Mouse (Mus musculus) cortical plate, adult 2 months (tissue): ENCODE measurements around the gene Myrf. TPM values are rescaled to one million over a fixed set of nuclear protein-coding genes. Genes with fewer than 3 reads are reported as not detected.
A peak's percentile ranks its signal among the peaks of the same experiment; 100 is the strongest.

Experiments
- H3K27ac ChIP-seq: fragments of 200-500 bp; 2 replicates; pipeline ENCODE4 v1.5.1; 2012; ENCODE audit warnings: low read length, control low read depth, inconsistent platforms; ENCODE audit not compliant: insufficient read depth
- H3K4me1 ChIP-seq: fragments of 200-500 bp; 2 replicates; pipeline ENCODE4 v1.6.1; 2011; ENCODE audit warnings: low read length; ENCODE audit not compliant: control insufficient read depth, insufficient read depth
- H3K4me3 ChIP-seq: fragments of 200-500 bp; 2 replicates; pipeline ENCODE4 v1.5.1; 2011; ENCODE audit warnings: mild to moderate bottlenecking, low read length, control low read depth; ENCODE audit not compliant: insufficient read depth
- CTCF ChIP-seq: fragments of 200-500 bp; IDR thresholded peaks from 2 replicates; pipeline ENCODE4 v1.5.1; 2011; ENCODE audit warnings: mild to moderate bottlenecking, control low read depth, low read length; ENCODE audit not compliant: insufficient read depth; ENCODE audit errors: extremely low read depth
- POLR2A ChIP-seq: fragments of 200-500 bp; IDR thresholded peaks from 2 replicates; pipeline ENCODE4 v1.6.1; 2011; ENCODE audit warnings: mild to moderate bottlenecking, low read length, control low read depth; ENCODE audit not compliant: insufficient read depth; ENCODE audit errors: extremely low read depth
- polyA plus RNA-seq: library from polyadenylated mRNA; depleted of rRNA; stranded (reverse); fragments of >200 nt; gene quantifications from 2 replicates; pipeline ENCODE4 v1.2.3, GENCODE M21; 2012

Gene Myrf
- polyA plus RNA-seq, 1 experiment = 26.4 TPM

- Histone ChIP-seq H3K4me1 (no peaks in the 10 kb centered on the region), H3K4me3 (no peak overlapping the region), H3K27ac (no peak overlapping the region)
- no peak for TF ChIP-seq CTCF
- no peak for TF ChIP-seq POLR2A
Measured at GRCm38 (mm10) chr19:10216101-10216500, 24.4 kb downstream of the Myrf start.

- TF ChIP-seq POLR2A = no peak
- no peak for TF ChIP-seq CTCF
- no peaks in the 10 kb centered on the region for H3K4me1 ChIP-seq
- no peak overlapping the region for H3K27ac ChIP-seq
- no peak overlapping the region for H3K4me3 ChIP-seq
Measured at GRCm38 (mm10) chr19:10213796-10214471, 26.6 kb downstream of the Myrf start.

GRCm38 (mm10) chr19:10210885-10211284 is 29.7 kb downstream of the Myrf start:
- Histone ChIP-seq H3K27ac (no peak overlapping the region), H3K4me1 (no peaks in the 10 kb centered on the region), H3K4me3 (no peak overlapping the region)
- TF ChIP-seq POLR2A (no peak), CTCF (no peak)

GRCm38 (mm10) chr19:10208851-10209250 is 31.7 kb downstream of the Myrf start:
- Histone ChIP-seq H3K4me3 (no peak overlapping the region), H3K4me1 (no peaks in the 10 kb centered on the region), H3K27ac (no peak overlapping the region)
- TF ChIP-seq POLR2A (no peak), CTCF (no peak)

GRCm38 (mm10) chr19:10205051-10205450 is 35.5 kb downstream of the Myrf start:
- Histone ChIP-seq H3K4me1 (peaks cover 2% of the 10 kb centered on the region; the same call in 1 of the 2 replicates), H3K27ac (peak overlapping the region; percentile 61), H3K4me3 (peak overlapping the region; percentile 46; the same call in 1 of the 2 replicates)
- TF ChIP-seq CTCF (no peak), POLR2A (no peak)

- H3K4me3 ChIP-seq = peak overlapping the region; percentile 46
- peaks cover 2% of the 10 kb centered on the region; the same call in 1 of the 2 replicates for H3K4me1 ChIP-seq
- TF ChIP-seq POLR2A = no peak
- peak; percentile 19; the same call in 1 of the 2 replicates for TF ChIP-seq CTCF
- H3K27ac ChIP-seq = no peak overlapping the region; the same call in 1 of the 2 replicates
Measured at GRCm38 (mm10) chr19:10204616-10205001, 35.9 kb downstream of the Myrf start.

- Histone ChIP-seq H3K27ac (peak within 1 kb of the TSS; percentile 91), H3K4me1 (peaks cover 2% of the 10 kb centered on the region; the same call in 1 of the 2 replicates), H3K4me3 (peak within 1 kb of the TSS; percentile 46)
- TF ChIP-seq CTCF (no peak), POLR2A (peak; percentile 89)
Measured at GRCm38 (mm10) chr19:10203848-10204615, 36.5 kb downstream of the Myrf start, which contains the start of the genes Tmem258 and Fen1. Gene Tmem258, plus strand, starts transcription at chr19:10204014. Gene Fen1, minus strand, starts transcription at chr19:10204169.

- TF ChIP-seq POLR2A (no peak), CTCF (no peak)
- peak overlapping the region; percentile 46 for H3K4me3 ChIP-seq
- H3K4me1 ChIP-seq = peaks cover 2% of the 10 kb centered on the region; the same call in 1 of the 2 replicates
- no peak overlapping the region for H3K27ac ChIP-seq
Measured at GRCm38 (mm10) chr19:10203146-10203847, 37.3 kb downstream of the Myrf start.

- H3K27ac ChIP-seq = no peak overlapping the region
- TF ChIP-seq CTCF (peak; percentile 91), POLR2A (no peak)
- H3K4me1 ChIP-seq = peaks cover 2% of the 10 kb centered on the region; the same call in 1 of the 2 replicates
- no peak overlapping the region for H3K4me3 ChIP-seq
Measured at GRCm38 (mm10) chr19:10198723-10199122, 41.8 kb downstream of the Myrf start.
